Mouse (Mus musculus) neural tube, embryonic 14.5 days (tissue): ENCODE results near the gene Gm3727. TPM values are rescaled to one million over a fixed set of nuclear protein-coding genes. Genes with fewer than 3 reads are reported as not detected.
"Not testable (repeated sequence)": the region's sequence is repeated elsewhere in the genome, so short reads cannot be mapped to it uniquely, and the experiment has no call there.

Experiments
- ATAC-seq: fragments of 200-750 bp; cut with Nextera tagmentation; 2 replicates; pipeline ENCODE4 v1.8.0; 2017; ENCODE audit warnings: low read depth, mild to moderate bottlenecking, moderate TSS enrichment, moderate library complexity
- H3K27ac ChIP-seq: fragments of 300-500 bp; sonication (generic); 2 replicates; pipeline ENCODE4 v1.5.1; 2014; ENCODE audit warnings: low read depth, mild to moderate bottlenecking, control low read depth, low read length, moderate library complexity, mixed read lengths
- H3K27me3 ChIP-seq: fragments of 300-500 bp; sonication (generic); 2 replicates; pipeline ENCODE4 v1.6.1; 2014; ENCODE audit warnings: low read length; ENCODE audit not compliant: control insufficient read depth, insufficient read depth
- H3K36me3 ChIP-seq: fragments of 300-500 bp; sonication (generic); 2 replicates; pipeline ENCODE4 v1.6.1; 2014; ENCODE audit warnings: low read length, mixed read lengths; ENCODE audit not compliant: control insufficient read depth, insufficient read depth
- H3K4me1 ChIP-seq: fragments of 300-500 bp; sonication (generic); 2 replicates; pipeline ENCODE4 v1.6.1; 2014; ENCODE audit warnings: low read length; ENCODE audit not compliant: control insufficient read depth, insufficient read depth
- H3K4me2 ChIP-seq: fragments of 300-500 bp; sonication (generic); 2 replicates; pipeline ENCODE4 v1.6.1; 2014; ENCODE audit warnings: mild to moderate bottlenecking, low read depth, low read length, control low read depth
- H3K4me3 ChIP-seq: fragments of 300-500 bp; sonication (generic); 2 replicates; pipeline ENCODE4 v1.5.1; 2014; ENCODE audit warnings: low read depth, low read length, control low read depth, mixed read lengths
- H3K9ac ChIP-seq: fragments of 300-500 bp; sonication (generic); replicated peaks from 2 replicates; pipeline ENCODE4 v1.6.1; 2014; ENCODE audit warnings: low read depth, mild to moderate bottlenecking, control low read depth, low read length, mixed read lengths
- H3K9me3 ChIP-seq: fragments of 300-500 bp; sonication (generic); 2 replicates; pipeline ENCODE4 v1.6.1; 2016; ENCODE audit warnings: low read length; ENCODE audit not compliant: control insufficient read depth
- WGBS: fragments of 180-500 bp; shearing (Covaris S2); extraction: QIAGEN DNeasy Blood & Tissue Kit; methylation state at CpG from one replicate; pipeline ENCODE4 v1.1.7; 2014; 5-methylcytosine and 5-hydroxymethylcytosine counted together
- polyA plus RNA-seq: library from polyadenylated mRNA; unstranded; fragments of >200 nt; fragmentation: Nextera tagmentation; extraction: Ambion mirVana; gene quantifications from 2 replicates; pipeline ENCODE4 v1.2.1, GENCODE M21; 2014

Gm3727 gene
- not detected in 2 replicates for polyA plus RNA-seq

GRCm38 (mm10) chr14:7264614-7265013, at the start of gene Gm3727:
Gene Gm3727, minus strand, starts transcription at chr14:7264714.
- 88% methylated on average over 3 of the region's 3 CpGs for WGBS
- H3K9me3 ChIP-seq, H3K36me3 ChIP-seq, H3K4me3 ChIP-seq, H3K9ac ChIP-seq, H3K27ac ChIP-seq, H3K27me3 ChIP-seq, H3K4me2 ChIP-seq, H3K4me1 ChIP-seq, ATAC-seq: not testable (repeated sequence)

- H3K9ac ChIP-seq, H3K4me1 ChIP-seq, H3K9me3 ChIP-seq, H3K27ac ChIP-seq, ATAC-seq, H3K27me3 ChIP-seq, H3K4me2 ChIP-seq, H3K4me3 ChIP-seq, H3K36me3 ChIP-seq: not testable (repeated sequence)
- WGBS = 5% methylated on average over 6 of the region's 10 CpGs
These were observed 21.0 kb downstream of the Gm3727 start for GRCm38 (mm10) chr14:7243498-7243897.

Other genes with a start within 250 kb of the Gm3727 start
- gene Gm10406, start 237.3 kb downstream of the Gm3727 start, polyA plus RNA-seq = 4.3 and 6.7 TPM in 2 replicates
- gene Gm3685, start 219.7 kb downstream of the Gm3727 start, polyA plus RNA-seq = not detected in 2 replicates
- gene Gm3696, start 164.1 kb downstream of the Gm3727 start, polyA plus RNA-seq = 7.5 and 9.3 TPM in 2 replicates
- gene Gm6676, start 139.3 kb downstream of the Gm3727 start, polyA plus RNA-seq = 0.13 TPM in 1 of 2 replicates, not detected in the other
- gene Gm3512, start 90.2 kb downstream of the Gm3727 start, polyA plus RNA-seq = 11.6 and 12.4 TPM in 2 replicates
- gene Gm16434, start 70.2 kb downstream of the Gm3727 start, polyA plus RNA-seq = 0.13 TPM in 1 of 2 replicates, not detected in the other
- 4.3 and 7.4 TPM in 2 replicates for gene Gm3739, start 50.3 kb upstream of the Gm3727 start, polyA plus RNA-seq
- not detected in 2 replicates for gene Gm5797, start 67.7 kb upstream of the Gm3727 start, polyA plus RNA-seq
- gene Gm8374, start 100.4 kb upstream of the Gm3727 start, polyA plus RNA-seq = not detected in 2 replicates
- gene Gm3755, start 186.2 kb upstream of the Gm3727 start, polyA plus RNA-seq = 0.52 TPM in 1 of 2 replicates, not detected in the other
- 16.0 and 20.1 TPM in 2 replicates for gene Gm3752, start 219.0 kb upstream of the Gm3727 start, polyA plus RNA-seq